Mouse (Mus musculus) midbrain, embryonic 11.5 days (tissue): ENCODE results near the gene Egln1. TPM values are rescaled to one million over a fixed set of nuclear protein-coding genes. Genes with fewer than 3 reads are reported as not detected.

ENCODE experiments used
- ATAC-seq: fragments of 200-750 bp; cut with Nextera tagmentation; 2 replicates; pipeline ENCODE4 v1.8.0; 2017; ENCODE audit warnings: moderate TSS enrichment, moderate library complexity; ENCODE audit not compliant: low FRiP score
- DNase-seq: peaks from one replicate; pipeline ENCODE4 v3.0.0; 2015; ENCODE audit warnings: low spot score; ENCODE audit errors: missing footprints
- H3K27ac ChIP-seq: fragments of 300-500 bp; sonication (generic); 2 replicates; pipeline ENCODE4 v1.5.1; 2014; ENCODE audit warnings: low read depth, low read length
- H3K27me3 ChIP-seq: fragments of 300-500 bp; sonication (generic); 2 replicates; pipeline ENCODE4 v1.6.1; 2014; ENCODE audit warnings: mild to moderate bottlenecking, low read length, moderate library complexity, mixed read lengths; ENCODE audit not compliant: control insufficient read depth, insufficient read depth
- H3K36me3 ChIP-seq: fragments of 300-500 bp; sonication (generic); 2 replicates; pipeline ENCODE4 v1.6.1; 2014; ENCODE audit warnings: mild to moderate bottlenecking, low read length, moderate library complexity, mixed read lengths; ENCODE audit not compliant: control insufficient read depth, insufficient read depth
- H3K4me1 ChIP-seq: fragments of 300-500 bp; sonication (generic); 2 replicates; pipeline ENCODE4 v1.6.1; 2014; ENCODE audit warnings: low read length; ENCODE audit not compliant: control insufficient read depth, insufficient read depth
- H3K4me2 ChIP-seq: fragments of 300-500 bp; sonication (generic); 2 replicates; pipeline ENCODE4 v1.6.1; 2014; ENCODE audit warnings: mild to moderate bottlenecking, moderate library complexity
- H3K4me3 ChIP-seq: fragments of 300-500 bp; sonication (generic); 2 replicates; pipeline ENCODE4 v1.5.1; 2014; ENCODE audit warnings: low read depth, low read length
- H3K9ac ChIP-seq: fragments of 300-500 bp; sonication (generic); 2 replicates; pipeline ENCODE4 v1.6.1; 2014; ENCODE audit warnings: low read length
- H3K9me3 ChIP-seq: fragments of 300-500 bp; sonication (generic); 2 replicates; pipeline ENCODE4 v1.6.1; 2016; ENCODE audit warnings: low read length; ENCODE audit not compliant: control insufficient read depth
- WGBS: fragments of 180-500 bp; shearing (Covaris S2); extraction: QIAGEN DNeasy Blood & Tissue Kit; methylation state at CpG from one replicate; pipeline ENCODE4 v1.1.7; 2014; 5-methylcytosine and 5-hydroxymethylcytosine counted together
- polyA plus RNA-seq: library from polyadenylated mRNA; unstranded; fragments of >200 nt; fragmentation: Nextera tagmentation; extraction: Ambion mirVana; gene quantifications from 2 replicates; pipeline ENCODE4 v1.2.1, GENCODE M21; 2014

The Egln1 gene
- polyA plus RNA-seq, 1 experiment from 2014 or later = 18.5 TPM

GRCm38 (mm10) chr8:124950069-124950456 lies 939 bp upstream of the Egln1 start:
- Histone ChIP-seq H3K27me3 (no peaks in the 10 kb centered on the region), H3K27ac (peak overlapping the region; percentile 91), H3K4me3 (peak overlapping the region; percentile 88), H3K4me2 (peak overlapping the region; percentile 68), H3K4me1 (peaks cover 21% of the 10 kb centered on the region), H3K9me3 (no peaks in the 10 kb centered on the region), H3K36me3 (no peaks in the 10 kb centered on the region), H3K9ac (peak overlapping the region; percentile 96)
- ATAC-seq (no peak), DNase-seq (no peak)
- WGBS = 40% methylated on average over 10 of the region's 10 CpGs

- ATAC-seq (peak; percentile 43), DNase-seq (peak; percentile 90)
- H3K4me2 ChIP-seq = peak overlapping the region; percentile 68
- H3K36me3 ChIP-seq = no peaks in the 10 kb centered on the region
- H3K27me3 ChIP-seq = no peaks in the 10 kb centered on the region
- H3K9me3 ChIP-seq = no peaks in the 10 kb centered on the region
- peak overlapping the region; percentile 96 for H3K9ac ChIP-seq
- peaks cover 26% of the 10 kb centered on the region for H3K4me1 ChIP-seq
- H3K4me3 ChIP-seq = peak overlapping the region; percentile 88
- WGBS = under 1% methylated on average over 31 of the region's 62 CpGs
- H3K27ac ChIP-seq = peak overlapping the region; percentile 91
These were observed 402 bp downstream of the Egln1 start for GRCm38 (mm10) chr8:124948733-124949111.

- Histone ChIP-seq H3K27me3 (no peaks in the 10 kb centered on the region), H3K9ac (peak overlapping the region; percentile 96), H3K4me2 (peak overlapping the region; percentile 68), H3K4me3 (peak overlapping the region; percentile 88), H3K36me3 (no peaks in the 10 kb centered on the region), H3K4me1 (peaks cover 26% of the 10 kb centered on the region), H3K27ac (peak overlapping the region; percentile 91), H3K9me3 (no peaks in the 10 kb centered on the region)
- peak; percentile 52 for ATAC-seq
- WGBS = under 1% methylated on average over 65 of the region's 67 CpGs
- peak; percentile 98 for DNase-seq
These were observed 1.0 kb downstream of the Egln1 start for GRCm38 (mm10) chr8:124947865-124948732.

GRCm38 (mm10) chr8:124944406-124944805 lies 4.7 kb downstream of the Egln1 start:
- H3K9ac ChIP-seq = no peak overlapping the region
- peaks cover 20% of the 10 kb centered on the region for H3K4me1 ChIP-seq
- H3K4me3 ChIP-seq = no peak overlapping the region
- peaks cover 2% of the 10 kb centered on the region; the same call in 1 of the 2 replicates for H3K36me3 ChIP-seq
- no peak overlapping the region for H3K4me2 ChIP-seq
- H3K9me3 ChIP-seq = no peaks in the 10 kb centered on the region
- DNase-seq (peak; percentile 79), ATAC-seq (no peak)
- no peaks in the 10 kb centered on the region for H3K27me3 ChIP-seq
- no peak overlapping the region for H3K27ac ChIP-seq
- 58% methylated on average over 7 of the region's 7 CpGs for WGBS

- DNase-seq = no peak
- H3K9ac ChIP-seq = no peak overlapping the region
- H3K36me3 ChIP-seq = peaks cover 6% of the 10 kb centered on the region; the same call in 1 of the 2 replicates
- no peaks in the 10 kb centered on the region for H3K9me3 ChIP-seq
- no peak overlapping the region for H3K4me2 ChIP-seq
- H3K4me3 ChIP-seq = no peak overlapping the region
- H3K27ac ChIP-seq = no peak overlapping the region
- ATAC-seq = no peak
- no peaks in the 10 kb centered on the region for H3K27me3 ChIP-seq
- WGBS = 84% methylated on average over 6 of the region's 6 CpGs
- peaks cover 20% of the 10 kb centered on the region for H3K4me1 ChIP-seq
These were observed 5.3 kb downstream of the Egln1 start for GRCm38 (mm10) chr8:124943801-124944200.

GRCm38 (mm10) chr8:124937293-124937692 lies 11.8 kb downstream of the Egln1 start:
- H3K9me3 ChIP-seq = no peaks in the 10 kb centered on the region
- no peak for ATAC-seq
- no peak overlapping the region for H3K4me3 ChIP-seq
- no peaks in the 10 kb centered on the region for H3K4me1 ChIP-seq
- WGBS = 95% methylated on average over 4 of the region's 4 CpGs
- H3K36me3 ChIP-seq = peaks cover 6% of the 10 kb centered on the region; the same call in 1 of the 2 replicates
- no peak for DNase-seq
- H3K4me2 ChIP-seq = no peak overlapping the region
- no peak overlapping the region for H3K9ac ChIP-seq
- no peaks in the 10 kb centered on the region for H3K27me3 ChIP-seq
- no peak overlapping the region for H3K27ac ChIP-seq

GRCm38 (mm10) chr8:124936699-124937098 lies 12.4 kb downstream of the Egln1 start:
- 94% methylated on average over 10 of the region's 10 CpGs for WGBS
- Histone ChIP-seq H3K9ac (no peak overlapping the region), H3K9me3 (no peaks in the 10 kb centered on the region), H3K4me2 (no peak overlapping the region), H3K36me3 (peaks cover 6% of the 10 kb centered on the region; the same call in 1 of the 2 replicates), H3K27me3 (no peaks in the 10 kb centered on the region), H3K27ac (no peak overlapping the region), H3K4me3 (no peak overlapping the region), H3K4me1 (no peaks in the 10 kb centered on the region)
- ATAC-seq (no peak), DNase-seq (no peak)

GRCm38 (mm10) chr8:124935116-124935515 lies 14.0 kb downstream of the Egln1 start:
- DNase-seq = no peak
- Histone ChIP-seq H3K4me3 (no peak overlapping the region), H3K4me2 (no peak overlapping the region), H3K9ac (no peak overlapping the region), H3K4me1 (no peaks in the 10 kb centered on the region), H3K27me3 (no peaks in the 10 kb centered on the region), H3K27ac (no peak overlapping the region), H3K36me3 (peaks cover 6% of the 10 kb centered on the region; the same call in 1 of the 2 replicates), H3K9me3 (no peaks in the 10 kb centered on the region)
- WGBS = 90% methylated on average over 5 of the region's 5 CpGs
- ATAC-seq = no peak

- 87% methylated on average over 3 of the region's 3 CpGs for WGBS
- H3K9ac ChIP-seq = no peak overlapping the region
- H3K27ac ChIP-seq = no peak overlapping the region
- no peaks in the 10 kb centered on the region for H3K36me3 ChIP-seq
- H3K9me3 ChIP-seq = no peaks in the 10 kb centered on the region
- ATAC-seq = no peak
- no peak overlapping the region for H3K4me2 ChIP-seq
- no peak for DNase-seq
- no peaks in the 10 kb centered on the region for H3K27me3 ChIP-seq
- no peaks in the 10 kb centered on the region for H3K4me1 ChIP-seq
- H3K4me3 ChIP-seq = no peak overlapping the region
These were observed 16.7 kb downstream of the Egln1 start for GRCm38 (mm10) chr8:124932435-124932834.
